Mouse (Mus musculus) erythroblast, embryonic 14.5 days (primary cell): ENCODE measurements around the gene Wt1. TPM values are rescaled to one million over a fixed set of nuclear protein-coding genes. Genes with fewer than 3 reads are reported as not detected.

Experiments
- H3K27me3 ChIP-seq: 2 replicates; pipeline ENCODE4 v1.6.1; 2012; ENCODE audit warnings: inconsistent platforms; ENCODE audit not compliant: control insufficient read depth
- H3K36me3 ChIP-seq: 2 replicates; pipeline ENCODE4 v1.6.1; 2012; ENCODE audit warnings: mild to moderate bottlenecking, inconsistent platforms; ENCODE audit not compliant: control insufficient read depth
- H3K4me1 ChIP-seq: 2 replicates; pipeline ENCODE4 v1.6.1; 2012; ENCODE audit warnings: inconsistent platforms; ENCODE audit not compliant: control insufficient read depth
- H3K4me3 ChIP-seq: replicated peaks from 2 replicates; pipeline ENCODE3; 2012; ENCODE audit warnings: moderate library complexity, mild to moderate bottlenecking, inconsistent platforms
- H3K9me3 ChIP-seq: 2 replicates; pipeline ENCODE4 v1.6.1; 2012; ENCODE audit warnings: low read length, inconsistent platforms, mixed read lengths; ENCODE audit not compliant: control insufficient read depth
- GATA1 ChIP-seq: IDR thresholded peaks from 2 replicates; pipeline ENCODE4 v1.6.1; 2012; ENCODE audit warnings: low read length, inconsistent platforms, mixed read lengths
- TAL1 ChIP-seq: IDR thresholded peaks from 3 replicates; pipeline ENCODE4 v1.6.1; 2012; ENCODE audit warnings: low read length, inconsistent platforms, mixed read lengths
- polyA plus RNA-seq: library from polyadenylated mRNA; stranded (reverse); fragments of >175 nt; gene quantifications from 2 replicates; pipeline ENCODE4 v1.2.3, GENCODE M21; 2012

The Wt1 gene
- polyA plus RNA-seq, 1 experiment: not detected

DNA sequence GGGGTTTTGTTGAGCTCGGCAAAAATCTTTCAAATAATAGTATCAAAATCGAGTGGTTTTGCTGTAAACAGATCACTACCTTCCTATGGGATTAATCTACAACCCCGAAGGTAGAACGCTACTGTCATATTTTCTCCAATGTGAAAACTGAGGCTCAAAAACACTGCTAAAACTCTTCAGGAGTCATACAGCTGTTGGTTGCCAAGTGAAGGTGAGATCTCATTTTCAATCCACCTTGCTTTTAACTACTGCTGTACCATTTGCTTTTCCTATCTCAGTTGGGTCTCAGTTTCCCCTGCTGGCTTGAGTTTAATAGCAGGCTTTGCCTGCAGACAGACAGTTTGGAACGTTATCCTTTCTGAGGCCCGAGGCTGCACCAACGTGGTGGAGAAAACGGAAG is 2.9 kb upstream of the Wt1 start:
- no peaks in the 10 kb centered on the region for H3K36me3 ChIP-seq
- no peak overlapping the region for H3K4me3 ChIP-seq
- peaks cover 2% of the 10 kb centered on the region; the same call in 1 of the 2 replicates for H3K9me3 ChIP-seq
- peaks cover 2% of the 10 kb centered on the region for H3K4me1 ChIP-seq
- TF ChIP-seq TAL1 (no peak), GATA1 (no peak)
- peaks cover 94% of the 10 kb centered on the region for H3K27me3 ChIP-seq

DNA sequence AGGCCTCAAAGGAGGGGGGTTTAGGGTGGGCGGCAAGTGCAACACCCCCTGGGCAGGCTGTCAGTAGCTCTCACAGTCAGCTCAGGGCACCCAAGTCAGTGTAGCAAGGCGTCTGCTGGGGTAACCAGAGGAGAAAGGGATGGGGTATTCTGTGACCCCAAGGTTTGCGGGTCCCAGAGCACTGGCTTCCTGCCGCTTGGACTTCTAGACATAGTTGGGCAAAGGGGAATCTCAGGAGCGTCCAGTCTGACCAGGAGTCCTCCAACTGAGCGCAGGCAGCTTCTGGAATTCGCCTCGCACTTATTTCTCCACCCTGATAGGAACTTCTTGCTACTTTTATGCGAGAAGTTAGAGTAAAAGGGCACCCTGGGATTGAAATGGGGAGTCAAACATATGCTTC is 2.4 kb upstream of the Wt1 start:
- H3K9me3 ChIP-seq: peaks cover 2% of the 10 kb centered on the region; the same call in 1 of the 2 replicates
- H3K36me3 ChIP-seq: no peaks in the 10 kb centered on the region
- TF ChIP-seq GATA1: no peak
- TF ChIP-seq TAL1: no peak
- H3K4me3 ChIP-seq: no peak overlapping the region
- H3K27me3 ChIP-seq: peaks cover 97% of the 10 kb centered on the region
- peaks cover 2% of the 10 kb centered on the region for H3K4me1 ChIP-seq

DNA sequence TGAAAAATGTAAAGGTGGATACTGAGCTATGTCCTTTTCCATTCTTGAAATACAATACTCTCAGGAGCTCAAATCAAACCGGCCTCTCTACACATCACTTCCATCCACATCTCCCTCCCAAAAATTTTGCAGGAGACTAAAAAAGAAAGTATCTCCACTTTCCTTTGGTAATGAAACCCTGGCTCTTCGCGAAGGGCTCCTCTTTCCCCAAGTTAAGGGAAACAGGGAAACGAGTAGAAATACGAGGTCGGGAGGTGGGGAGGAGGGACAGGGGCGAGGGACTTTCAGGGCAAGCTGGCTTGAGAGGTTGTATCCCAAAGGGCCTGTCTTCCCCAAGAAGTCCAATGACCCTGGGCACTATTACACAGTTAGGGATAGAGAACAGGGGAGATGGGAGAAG is 1.9 kb upstream of the Wt1 start:
- TF ChIP-seq TAL1: no peak
- no peak for TF ChIP-seq GATA1
- H3K36me3 ChIP-seq: no peaks in the 10 kb centered on the region
- H3K4me3 ChIP-seq: no peak overlapping the region
- peaks cover 2% of the 10 kb centered on the region for H3K4me1 ChIP-seq
- H3K27me3 ChIP-seq: peaks cover 98% of the 10 kb centered on the region
- H3K9me3 ChIP-seq: peaks cover 2% of the 10 kb centered on the region; the same call in 1 of the 2 replicates

DNA sequence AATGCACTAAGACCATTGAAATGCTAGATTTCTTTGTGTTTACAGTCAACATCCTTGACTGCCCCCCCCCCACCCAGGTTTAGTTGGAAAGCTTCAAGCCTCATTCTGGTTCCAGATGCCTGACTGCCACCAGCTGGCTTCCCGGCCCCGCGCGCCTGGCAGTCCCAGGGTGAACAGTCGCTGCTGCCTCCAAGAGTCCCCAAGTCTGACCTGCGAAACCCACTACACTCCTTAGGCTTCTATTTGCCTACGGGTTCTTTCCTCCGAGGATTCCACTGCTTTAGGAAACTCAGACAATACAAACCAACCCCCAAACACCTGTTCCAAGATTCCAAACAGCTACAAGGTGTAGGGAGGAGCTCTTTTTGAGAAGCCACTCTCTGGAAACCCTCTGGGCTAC is 1.1 kb upstream of the Wt1 start:
- H3K4me3 ChIP-seq: no peak overlapping the region
- H3K4me1 ChIP-seq: peaks cover 2% of the 10 kb centered on the region
- H3K9me3 ChIP-seq: peaks cover 2% of the 10 kb centered on the region; the same call in 1 of the 2 replicates
- TF ChIP-seq GATA1 (no peak), TAL1 (no peak)
- H3K27me3 ChIP-seq: peaks cover 100% of the 10 kb centered on the region
- no peaks in the 10 kb centered on the region for H3K36me3 ChIP-seq

DNA sequence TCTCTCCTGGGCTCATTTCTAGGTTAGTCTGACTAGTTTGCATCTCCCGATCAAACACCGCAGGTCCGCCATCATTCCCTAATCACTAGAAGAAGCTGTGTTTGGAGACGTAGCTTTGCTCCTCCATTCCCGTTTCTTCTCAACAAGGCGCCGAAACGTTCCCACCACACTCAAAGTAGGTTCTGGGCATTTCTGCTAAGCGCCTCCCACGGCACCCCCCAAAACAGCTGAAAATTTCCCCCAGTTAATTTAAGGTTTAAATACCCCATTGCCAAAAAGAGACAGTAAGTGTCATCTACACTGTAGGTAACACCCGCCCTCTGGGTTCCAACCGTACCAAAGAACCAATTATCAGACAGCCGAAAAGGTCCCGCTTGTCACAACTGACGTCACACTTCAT is 688 bp upstream of the Wt1 start:
- H3K36me3 ChIP-seq: no peaks in the 10 kb centered on the region
- no peak for TF ChIP-seq GATA1
- TF ChIP-seq TAL1: no peak
- peaks cover 100% of the 10 kb centered on the region for H3K27me3 ChIP-seq
- H3K4me3 ChIP-seq: no peak overlapping the region
- H3K9me3 ChIP-seq: peaks cover 2% of the 10 kb centered on the region; the same call in 1 of the 2 replicates
- peaks cover 2% of the 10 kb centered on the region for H3K4me1 ChIP-seq

DNA sequence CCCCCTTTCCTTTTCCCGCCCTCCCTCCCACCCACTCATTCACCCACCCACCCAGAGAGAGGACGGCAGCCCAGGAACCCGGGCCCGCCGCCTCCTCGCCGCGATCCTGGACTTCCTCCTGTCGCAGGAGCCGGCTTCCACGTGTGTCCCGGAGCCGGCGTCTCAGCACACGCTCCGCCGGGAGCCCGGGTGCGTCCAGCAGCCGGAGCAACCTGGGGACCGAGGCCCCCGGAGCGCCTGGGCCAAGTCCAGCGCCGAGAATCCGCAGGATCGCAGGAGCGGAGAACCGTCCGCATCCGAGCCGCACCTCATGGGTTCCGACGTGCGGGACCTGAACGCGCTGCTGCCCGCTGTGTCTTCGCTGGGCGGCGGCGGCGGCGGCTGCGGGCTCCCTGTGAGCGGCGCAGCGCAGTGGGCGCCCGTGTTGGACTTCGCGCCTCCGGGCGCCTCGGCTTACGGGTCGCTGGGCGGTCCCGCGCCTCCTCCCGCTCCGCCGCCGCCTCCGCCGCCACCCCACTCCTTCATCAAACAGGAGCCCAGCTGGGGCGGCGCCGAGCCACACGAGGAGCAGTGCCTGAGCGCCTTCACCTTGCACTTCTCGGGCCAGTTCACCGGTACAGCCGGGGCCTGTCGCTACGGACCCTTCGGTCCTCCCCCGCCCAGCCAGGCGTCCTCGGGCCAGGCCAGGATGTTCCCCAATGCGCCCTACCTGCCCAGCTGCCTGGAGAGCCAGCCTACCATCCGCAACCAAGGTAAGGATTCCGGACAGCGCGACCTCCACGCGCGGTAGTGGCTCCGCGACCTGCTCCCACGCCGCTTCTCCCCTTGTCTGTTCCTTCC is 582 bp downstream of the Wt1 start:
- Histone ChIP-seq H3K4me3 (peak overlapping the region; percentile 20), H3K4me1 (peaks cover 2% of the 10 kb centered on the region), H3K36me3 (no peaks in the 10 kb centered on the region), H3K9me3 (peaks cover 2% of the 10 kb centered on the region; the same call in 1 of the 2 replicates), H3K27me3 (peaks cover 100% of the 10 kb centered on the region)
- TF ChIP-seq TAL1 (no peak), GATA1 (no peak)

DNA sequence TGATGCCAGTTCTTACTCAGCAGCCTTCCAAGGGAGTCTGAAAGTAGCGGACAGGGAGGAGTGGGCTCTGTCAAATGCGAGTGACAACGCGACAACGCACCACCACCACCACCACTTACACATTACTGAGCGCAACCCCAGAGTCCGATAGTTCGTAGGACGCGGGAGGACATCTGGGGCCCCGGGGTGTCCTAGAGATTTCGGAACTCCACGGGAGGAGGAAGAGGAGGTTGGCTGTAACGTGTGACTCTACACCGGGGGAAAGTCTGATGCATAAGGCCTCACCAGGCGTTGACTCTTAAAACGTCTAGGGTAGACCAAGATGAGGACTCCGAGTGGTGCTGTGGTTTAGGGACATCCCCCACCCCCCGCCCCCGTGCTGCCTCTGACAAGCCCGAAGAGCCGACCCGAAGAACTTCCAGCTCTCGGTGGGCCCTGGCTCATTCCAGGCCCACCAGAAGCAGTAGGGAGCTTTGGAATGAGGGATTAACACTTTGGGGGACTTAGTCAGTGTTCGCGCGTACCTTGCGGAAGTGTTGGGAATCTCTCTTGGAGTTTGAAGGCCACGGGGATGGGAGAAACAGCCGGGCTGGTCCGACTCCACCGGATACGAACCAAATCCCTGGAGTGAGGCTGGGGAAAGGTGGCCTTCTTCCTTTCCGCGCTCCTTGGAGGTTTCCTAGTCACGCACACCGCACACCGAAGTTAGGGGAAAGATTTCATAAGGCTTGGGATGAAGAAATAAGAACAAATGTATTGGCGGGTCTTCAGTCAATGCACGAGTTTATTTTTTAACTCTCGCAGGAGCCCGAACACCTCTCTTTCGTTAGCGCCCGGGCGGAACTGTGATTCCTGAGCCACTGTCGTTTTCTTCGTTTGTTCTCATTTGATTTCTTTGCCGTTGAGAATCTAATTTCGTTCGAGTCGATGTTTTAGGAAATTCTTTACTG is 1.5 kb downstream of the Wt1 start:
- Histone ChIP-seq H3K4me3 (no peak overlapping the region), H3K9me3 (peaks cover 2% of the 10 kb centered on the region; the same call in 1 of the 2 replicates), H3K4me1 (peaks cover 2% of the 10 kb centered on the region), H3K27me3 (peaks cover 100% of the 10 kb centered on the region), H3K36me3 (no peaks in the 10 kb centered on the region)
- no peak for TF ChIP-seq TAL1
- no peak for TF ChIP-seq GATA1

DNA sequence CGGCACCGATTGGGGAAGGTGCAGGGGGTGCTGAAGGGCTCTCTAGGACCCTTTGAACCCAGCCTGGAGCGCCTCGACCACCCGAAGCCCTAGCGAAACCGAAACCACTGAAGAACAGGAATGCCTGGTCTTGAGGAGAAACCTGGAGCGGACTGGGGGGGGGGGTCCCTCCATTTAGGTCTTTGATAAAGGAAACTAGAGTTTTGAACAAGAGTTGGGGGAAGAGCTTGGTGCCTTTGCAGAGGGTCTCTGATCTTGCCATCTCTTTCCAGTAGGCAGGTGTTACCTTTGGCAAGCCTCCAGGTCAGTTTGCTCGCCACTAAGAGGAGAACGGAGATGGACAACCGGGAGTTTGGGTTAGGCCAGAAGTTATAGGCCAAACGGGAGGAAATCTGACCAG is 2.2 kb downstream of the Wt1 start:
- Histone ChIP-seq H3K4me3 (no peak overlapping the region), H3K27me3 (peaks cover 100% of the 10 kb centered on the region), H3K4me1 (peaks cover 2% of the 10 kb centered on the region), H3K9me3 (peaks cover 2% of the 10 kb centered on the region; the same call in 1 of the 2 replicates), H3K36me3 (no peaks in the 10 kb centered on the region)
- TF ChIP-seq TAL1 (no peak), GATA1 (no peak)
